Mouse (Mus musculus) left cerebral cortex, adult 2 months (tissue): Measurements from ENCODE around the gene Zfp131. TPM values are rescaled to one million over a fixed set of nuclear protein-coding genes. Genes with fewer than 3 reads are reported as not detected.
A peak's percentile ranks its signal among the peaks of the same experiment; 100 is the strongest.
"Not testable (repeated sequence)": the region's sequence is repeated elsewhere in the genome, so short reads cannot be mapped to it uniquely, and the experiment has no call there.

Source experiments
- DNase-seq, 2 experiments: peaks; one replicate each; pipeline ENCODE4 v3.0.0; 2021 to 2022; ENCODE audit warnings: low spot score in 2 of 2, mixed read lengths in 1 of 2; ENCODE audit errors: extremely low spot score in 1 of 2
- H3K27ac ChIP-seq: fragments of 200-600 bp; 2 replicates; pipeline ENCODE4 v1.8.1; 2022
- H3K4me3 ChIP-seq: fragments of 200-600 bp; 2 replicates; pipeline ENCODE4 v1.8.1; 2022
- CTCF ChIP-seq: fragments of 200-600 bp; IDR thresholded peaks from 2 replicates; pipeline ENCODE4 v1.8.1; 2022; ENCODE audit warnings: antibody characterized with exemption, mild to moderate bottlenecking, moderate library complexity
- intact Hi-C: fragments of 180-260 bp; cut with DNase I; formaldehyde crosslinking; loops from one replicate; pipeline ENCODE4 v1.15.1; 2025
- long read RNA-seq, 2 experiments: library from polyadenylated mRNA; stranded (forward); transcript quantifications; one replicate each; pipeline ENCODE4 v2.0.0; 2021; ENCODE audit warnings: borderline mapping rate in 2 of 2
- total RNA-seq, 2 experiments: library from RNA; stranded (reverse); gene quantifications; 2 replicates each; pipeline ENCODE4 v1.2.3; 2021

Zfp131 gene
- 10 to 100 TPM; 46.1 to 47.6 TPM for total RNA-seq
- long read RNA-seq, experiment 1, partial matches to known transcripts: 16 of 39 reads
- long read RNA-seq, experiment 1, other reads (novel, unspliced or antisense): 15 of 39 reads
- long read RNA-seq, experiment 2, partial matches to known transcripts: 11 of 24 reads
- long read RNA-seq, experiment 2, other reads (novel, unspliced or antisense): 9 of 24 reads

DNA sequence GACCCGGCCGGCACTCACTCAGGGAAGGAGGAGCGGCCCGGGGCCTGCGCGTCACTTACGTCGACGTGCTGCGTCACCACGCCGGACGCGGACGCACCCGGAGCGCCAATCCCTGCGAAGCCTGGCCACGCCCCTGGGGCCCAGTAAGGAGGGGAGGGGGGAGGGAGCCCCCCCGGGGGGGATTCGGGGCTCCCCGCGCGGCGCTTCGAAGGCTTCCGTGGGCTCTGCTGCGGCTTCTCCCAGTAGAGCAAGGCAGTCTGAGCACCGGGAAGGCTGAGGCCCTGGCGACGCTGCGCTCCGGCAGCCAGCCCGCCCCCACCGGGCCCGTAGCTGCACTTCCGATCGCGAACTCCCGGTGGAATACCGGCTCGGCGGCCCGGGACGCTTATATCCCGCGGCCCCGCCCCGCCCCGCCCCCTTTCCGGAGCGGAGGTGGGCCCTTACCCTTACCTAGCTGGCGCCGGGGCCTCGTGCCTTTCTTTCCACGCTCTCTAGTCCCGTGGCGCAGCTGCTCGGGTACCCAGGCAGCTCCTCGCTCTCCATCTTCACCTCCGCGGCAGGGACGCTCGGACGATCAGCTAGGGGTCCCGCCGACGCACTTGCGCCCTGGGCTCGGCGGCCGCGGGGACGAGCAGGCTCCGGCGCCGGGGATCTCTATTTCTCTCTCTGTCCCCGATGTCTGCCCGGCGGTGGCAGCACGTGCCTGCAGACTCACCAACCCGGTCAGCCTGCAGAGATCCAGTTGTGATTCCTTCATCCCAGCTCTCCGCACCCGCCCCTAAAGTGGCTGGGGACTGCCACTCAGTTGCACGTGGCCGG lies at the start of gene Zfp131:
TSS of gene Zfp131 (minus strand) at position 129 of the 819 bp plus-strand sequence.
- intact Hi-C loops: loop anchor here (1.0 to 2.0 kb wide), 2 partner anchors 35 to 50 kb away; no protein-coding TSS in a partner anchor
- peak within 1 kb of the TSS; percentile 98 for H3K27ac ChIP-seq
- H3K4me3 ChIP-seq: peak within 1 kb of the TSS; percentile 97
- no peak; the same call in 1 of the 2 replicates for TF ChIP-seq CTCF
- DNase-seq: peak; percentile 94

GRCm38 (mm10) chr13:119839982-119840381 lies 49.3 kb upstream of the Zfp131 start:
- H3K4me3 ChIP-seq, DNase-seq, intact Hi-C loops, H3K27ac ChIP-seq: not testable (repeated sequence)
- TF ChIP-seq CTCF: peak; percentile 27

GRCm38 (mm10) chr13:119837719-119838337 lies 47.1 kb upstream of the Zfp131 start:
- peak in 1 of 2 experiments; percentile 14 for DNase-seq
- H3K4me3 ChIP-seq, H3K27ac ChIP-seq, intact Hi-C loops: not testable (repeated sequence)
- TF ChIP-seq CTCF: peak; percentile 30

DNA sequence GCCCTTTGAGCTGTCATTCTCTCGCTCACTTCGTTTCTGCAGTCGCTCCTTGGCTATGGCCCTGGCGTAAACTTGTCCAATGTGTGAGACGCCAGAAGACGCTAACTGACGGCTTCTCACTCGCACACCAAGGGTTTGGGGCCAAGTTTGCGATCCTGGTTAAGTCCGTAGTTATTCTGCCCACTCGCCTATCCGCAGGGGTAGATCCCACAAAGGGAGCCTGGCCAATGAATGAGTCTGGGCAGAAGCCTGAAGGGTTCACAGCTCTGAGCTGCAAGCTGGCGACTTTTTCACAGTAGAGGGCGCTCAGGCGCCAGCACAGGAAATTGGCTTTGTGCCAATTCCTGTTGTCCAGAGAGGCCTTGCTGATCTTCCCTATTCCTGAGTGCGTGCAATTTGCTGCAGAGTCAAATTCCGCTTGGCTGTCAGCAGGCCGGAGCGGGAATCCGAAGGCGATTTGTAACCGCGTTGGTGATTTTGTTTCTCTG lies 45.7 kb upstream of the Zfp131 start:
- DNase-seq: peak in 1 of 2 experiments; percentile 7
- H3K4me3 ChIP-seq: 0 out of 2 replicates have a peak overlapping the region, but pooled peaks have one; percentile 21
- intact Hi-C loops, H3K27ac ChIP-seq: not testable (repeated sequence)
- peak; percentile 25 for TF ChIP-seq CTCF

DNA sequence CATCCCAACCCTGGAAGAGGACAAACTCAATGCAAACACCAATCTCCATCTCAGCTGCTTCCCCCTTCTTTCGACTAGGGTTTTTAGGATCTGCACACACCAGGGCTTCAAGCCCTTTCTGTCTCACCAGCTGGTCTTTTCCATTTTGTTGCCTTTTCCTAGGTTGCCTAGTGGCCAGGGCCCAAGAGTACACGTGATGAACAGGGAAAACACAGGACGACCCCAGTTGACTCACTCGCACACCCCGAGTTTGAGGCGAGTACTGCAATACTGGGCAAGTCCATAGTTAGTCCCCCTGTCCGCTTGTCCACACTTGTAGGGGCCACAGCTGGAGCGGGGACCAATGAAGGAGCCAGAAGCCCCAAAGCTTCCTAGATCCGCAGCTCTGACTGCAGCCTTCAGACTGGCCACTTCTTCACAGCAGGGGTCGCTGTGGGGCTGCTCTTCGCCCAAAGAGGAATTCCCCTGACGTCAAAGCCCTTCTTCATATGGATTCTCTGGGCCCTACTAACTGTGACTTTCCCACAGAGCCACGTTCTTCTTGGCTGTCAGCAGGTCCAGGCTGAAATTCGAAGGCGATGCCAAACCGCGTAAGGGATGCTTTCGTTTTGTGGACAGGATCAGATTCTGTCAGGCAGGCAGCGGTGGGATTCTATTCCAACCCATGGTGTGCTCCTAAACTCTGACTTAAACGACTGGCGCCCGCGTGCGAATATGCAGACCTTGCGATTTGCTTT lies 44.8 kb upstream of the Zfp131 start, which contains the start of gene D13Ertd608e:
TSS of gene D13Ertd608e (plus strand) at position 687 of the 737 bp plus-strand sequence.
- TF ChIP-seq CTCF: peak; percentile 42
- peak; percentile 9 to 28 for DNase-seq
- intact Hi-C loops, H3K27ac ChIP-seq: not testable (repeated sequence)
- 0 out of 2 replicates have a peak within 1 kb of the TSS, but pooled peaks have one; percentile 21 for H3K4me3 ChIP-seq

DNA sequence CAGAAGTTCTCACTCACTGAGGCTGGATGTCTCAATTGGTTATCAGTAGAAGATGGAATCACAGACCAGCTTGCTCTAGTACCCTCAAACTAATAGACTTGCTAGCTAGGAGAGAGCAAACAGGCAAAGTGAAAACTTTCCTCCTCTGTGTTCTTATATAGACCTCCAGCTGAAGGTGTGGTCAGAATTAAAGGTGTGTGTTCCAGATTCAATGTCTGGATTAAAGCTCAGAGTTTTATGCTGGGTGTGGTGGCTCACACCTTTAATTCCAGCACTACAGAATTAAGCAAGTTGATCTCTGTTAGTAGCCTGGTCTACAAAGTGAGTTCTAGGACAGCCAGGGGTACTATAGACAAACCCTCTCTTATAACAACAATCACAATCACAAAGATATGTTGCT lies 39.4 kb upstream of the Zfp131 start, which contains the start of gene AF067063:
TSS of gene AF067063 (minus strand) at position 101 of the 400 bp plus-strand sequence.
- DNase-seq, H3K4me3 ChIP-seq, H3K27ac ChIP-seq, intact Hi-C loops: not testable (repeated sequence)

DNA sequence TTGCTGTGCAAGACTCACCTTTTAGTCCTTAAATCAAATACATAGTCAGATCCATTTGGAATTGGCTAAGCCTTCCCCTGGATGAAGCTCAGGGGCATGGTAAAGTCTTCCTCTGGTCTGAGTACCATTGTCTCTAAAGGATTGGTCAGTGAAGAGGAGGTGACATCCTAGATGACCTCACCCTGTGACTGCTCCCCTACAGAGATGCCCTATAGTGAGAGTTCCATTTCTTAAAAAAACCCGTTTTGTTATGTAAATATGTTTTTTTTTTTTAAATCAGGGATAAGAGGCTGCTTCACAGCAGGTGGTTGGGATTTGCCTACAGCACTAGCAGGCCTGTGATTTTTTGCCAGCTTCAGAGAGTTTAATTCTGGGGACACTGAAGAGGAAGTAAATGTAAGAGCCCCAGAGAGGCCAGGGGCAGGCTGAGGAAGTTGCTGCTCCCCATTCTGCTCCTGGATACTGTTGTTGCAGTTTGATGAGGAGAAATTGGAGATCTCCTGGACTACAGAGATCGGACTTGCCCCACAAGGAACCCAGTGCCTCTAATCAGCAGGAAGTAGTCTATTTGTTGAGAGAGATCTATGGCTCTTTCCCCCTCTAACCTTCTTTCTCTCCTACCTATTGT lies 27.0 kb upstream of the Zfp131 start:
- H3K27ac ChIP-seq: no peak overlapping the region
- DNase-seq: no peak
- TF ChIP-seq CTCF: no peak
- intact Hi-C loops: no loop called here
- no peak overlapping the region for H3K4me3 ChIP-seq

- intact Hi-C loops: no loop called here
- no peak overlapping the region for H3K27ac ChIP-seq
- no peak overlapping the region for H3K4me3 ChIP-seq
- no peak for TF ChIP-seq CTCF
- DNase-seq: no peak
Observed at GRCm38 (mm10) chr13:119816798-119817197, 26.1 kb upstream of the Zfp131 start.

- intact Hi-C loops: no loop called here
- H3K27ac ChIP-seq: no peak overlapping the region
- no peak overlapping the region for H3K4me3 ChIP-seq
- no peak for TF ChIP-seq CTCF
- no peak for DNase-seq
Observed at GRCm38 (mm10) chr13:119810031-119810430, 19.3 kb upstream of the Zfp131 start.

GRCm38 (mm10) chr13:119808937-119809336 lies 18.2 kb upstream of the Zfp131 start:
- no peak overlapping the region for H3K4me3 ChIP-seq
- no peak overlapping the region for H3K27ac ChIP-seq
- TF ChIP-seq CTCF: no peak
- DNase-seq: no peak
- intact Hi-C loops: no loop called here

DNA sequence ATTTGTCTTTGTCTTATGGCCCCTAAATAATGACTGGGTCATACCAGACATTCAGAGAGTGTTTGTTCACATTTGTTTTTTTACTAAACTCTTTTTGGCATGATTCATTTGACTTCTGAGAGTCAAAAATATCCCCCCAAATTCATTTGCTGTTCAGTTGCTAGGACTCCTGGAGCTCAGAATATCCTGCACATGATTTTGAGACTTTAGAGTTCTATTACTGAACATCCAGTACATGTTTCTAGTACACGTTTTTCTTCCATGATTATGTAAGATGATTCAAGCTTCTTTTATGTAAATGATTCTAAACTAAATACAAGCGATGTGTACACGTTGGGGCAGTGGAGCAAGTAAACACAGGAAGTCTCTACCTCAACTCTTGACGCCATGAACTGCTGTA lies 7.0 kb upstream of the Zfp131 start:
- TF ChIP-seq CTCF: no peak
- DNase-seq: no peak
- intact Hi-C loops: no loop called here
- Histone ChIP-seq H3K4me3 (no peak overlapping the region), H3K27ac (no peak overlapping the region)
